Mouse (Mus musculus) adrenal gland, adult 18-20 months (tissue): ENCODE measurements around the gene Ctc1. TPM values are rescaled to one million over a fixed set of nuclear protein-coding genes. Genes with fewer than 3 reads are reported as not detected.
"Not testable (repeated sequence)": the region's sequence is repeated elsewhere in the genome, so short reads cannot be mapped to it uniquely, and the experiment has no call there.

Experiments used
- DNase-seq, 2 experiments: peaks; one replicate each; pipeline ENCODE4 v3.0.0; 2021 to 2022; ENCODE audit warnings: low spot score in 2 of 2
- long read RNA-seq, 2 experiments: library from polyadenylated mRNA; stranded (forward); transcript quantifications; one replicate each; pipeline ENCODE4 v2.0.0; 2021
- total RNA-seq, 2 experiments: library from RNA; stranded (reverse); gene quantifications; 1 replicate in 1 of 2; 2 replicates in 1 of 2; pipeline ENCODE4 v1.2.3; 2021

Ctc1 gene
- 10 to 100 TPM; 20.3 to 28.9 TPM for total RNA-seq
- long read RNA-seq, experiment 1, partial matches to known transcripts: 2 of 7 reads
- long read RNA-seq, experiment 1, other reads (novel, unspliced or antisense): 0 of 7 reads
- long read RNA-seq, experiment 2, partial matches to known transcripts: 7 of 10 reads
- long read RNA-seq, experiment 2, other reads (novel, unspliced or antisense): 3 of 10 reads

- peak; percentile 80 to 86 for DNase-seq
These were observed at the start of gene Ctc1 for GRCm38 (mm10) chr11:69015644-69016441. Ctc1 (plus strand) TSS chr11:69015911.

DNA sequence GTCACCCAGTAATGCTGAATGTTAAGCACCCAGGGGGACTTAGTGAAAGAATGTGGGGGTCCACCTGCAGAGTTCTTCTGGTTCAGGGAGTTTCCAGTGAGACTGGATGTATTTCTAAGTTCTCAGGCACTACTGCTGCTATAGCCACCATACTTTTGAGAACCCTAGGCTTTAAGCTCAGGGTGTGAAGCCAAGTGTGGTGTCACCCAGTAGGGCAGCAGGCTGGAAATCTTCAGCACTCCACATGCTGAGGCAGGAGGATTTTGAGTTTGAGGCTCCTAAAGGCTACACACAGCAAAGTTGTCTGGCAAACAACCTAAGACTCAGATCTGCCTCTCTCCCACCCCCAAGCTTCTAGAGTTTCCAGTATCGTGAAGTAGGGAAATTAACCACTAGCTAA, 49.2 kb upstream of the Ctc1 start:
- no peak for DNase-seq

DNA sequence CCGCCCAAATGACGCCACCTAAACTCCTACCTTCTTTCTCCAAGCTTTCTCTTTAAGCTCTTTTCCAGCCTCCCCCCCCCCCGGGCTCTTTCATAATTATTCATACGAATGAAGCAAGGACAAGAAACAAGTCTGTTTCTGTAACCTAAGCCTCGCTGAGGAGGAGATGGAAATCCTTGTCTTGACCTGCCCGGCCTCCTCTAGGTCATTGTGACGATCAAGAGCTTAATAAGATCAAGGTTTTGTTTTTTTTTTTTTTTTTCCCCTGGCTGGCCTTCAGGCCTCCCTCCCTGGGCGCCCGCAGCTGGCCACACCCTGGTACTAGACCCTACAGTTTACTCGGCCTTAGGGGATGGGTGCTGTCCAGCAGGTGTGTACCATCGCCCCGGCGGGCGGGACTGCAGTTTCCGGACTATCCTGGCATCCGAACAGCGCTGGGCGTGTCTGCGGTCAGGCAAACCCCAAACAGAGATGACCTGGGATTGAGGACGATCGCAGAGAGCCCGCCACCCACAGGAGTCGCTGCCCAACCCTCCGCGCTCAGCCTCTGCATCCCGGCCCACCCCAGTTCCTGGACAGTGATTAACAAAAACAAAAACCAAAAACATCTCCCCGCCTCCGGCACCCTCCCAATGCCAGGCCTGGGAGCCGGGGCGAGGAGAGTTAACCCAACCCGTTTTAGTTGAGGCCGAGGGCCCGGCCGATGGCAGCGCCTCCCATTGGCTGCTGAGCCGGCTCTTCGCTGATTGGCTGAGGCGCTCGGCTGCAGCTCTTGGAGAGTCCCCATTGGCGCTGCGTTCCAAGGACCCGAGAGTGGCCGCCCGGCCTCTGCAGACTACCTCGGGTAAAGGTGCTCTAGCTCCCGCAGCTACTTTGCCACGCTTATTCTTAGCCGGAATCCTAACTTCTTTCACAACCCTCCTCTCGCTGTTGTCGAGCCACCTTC, 48.1 kb upstream of the Ctc1 start, which contains the start of gene Slc25a35:
Slc25a35 (plus strand) TSS at position 795 of the 946 bp plus-strand sequence.
- peak; percentile 85 to 87 for DNase-seq

GRCm38 (mm10) chr11:68968752-68969151, 47.0 kb upstream of the Ctc1 start:
- DNase-seq: no peak

DNA sequence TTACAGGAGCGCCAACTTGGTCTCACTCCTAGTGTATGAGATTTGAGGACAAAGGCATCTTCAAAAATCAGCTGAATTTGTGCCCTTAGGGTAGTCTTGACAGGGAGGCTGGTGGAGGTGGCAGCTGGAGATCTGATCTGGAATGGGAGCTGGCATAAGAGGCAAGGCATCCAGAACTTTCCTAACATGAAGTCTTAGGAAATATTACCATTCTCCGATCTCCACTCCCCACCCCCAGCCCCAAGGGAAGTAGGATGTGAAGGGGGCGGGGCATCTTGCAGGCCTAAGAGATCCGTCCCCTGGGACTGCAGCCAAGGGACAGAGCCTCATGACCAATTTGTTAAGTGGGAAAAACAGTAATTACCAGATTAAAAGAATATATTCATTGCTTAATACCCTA, 45.5 kb upstream of the Ctc1 start:
- DNase-seq: no peak

DNA sequence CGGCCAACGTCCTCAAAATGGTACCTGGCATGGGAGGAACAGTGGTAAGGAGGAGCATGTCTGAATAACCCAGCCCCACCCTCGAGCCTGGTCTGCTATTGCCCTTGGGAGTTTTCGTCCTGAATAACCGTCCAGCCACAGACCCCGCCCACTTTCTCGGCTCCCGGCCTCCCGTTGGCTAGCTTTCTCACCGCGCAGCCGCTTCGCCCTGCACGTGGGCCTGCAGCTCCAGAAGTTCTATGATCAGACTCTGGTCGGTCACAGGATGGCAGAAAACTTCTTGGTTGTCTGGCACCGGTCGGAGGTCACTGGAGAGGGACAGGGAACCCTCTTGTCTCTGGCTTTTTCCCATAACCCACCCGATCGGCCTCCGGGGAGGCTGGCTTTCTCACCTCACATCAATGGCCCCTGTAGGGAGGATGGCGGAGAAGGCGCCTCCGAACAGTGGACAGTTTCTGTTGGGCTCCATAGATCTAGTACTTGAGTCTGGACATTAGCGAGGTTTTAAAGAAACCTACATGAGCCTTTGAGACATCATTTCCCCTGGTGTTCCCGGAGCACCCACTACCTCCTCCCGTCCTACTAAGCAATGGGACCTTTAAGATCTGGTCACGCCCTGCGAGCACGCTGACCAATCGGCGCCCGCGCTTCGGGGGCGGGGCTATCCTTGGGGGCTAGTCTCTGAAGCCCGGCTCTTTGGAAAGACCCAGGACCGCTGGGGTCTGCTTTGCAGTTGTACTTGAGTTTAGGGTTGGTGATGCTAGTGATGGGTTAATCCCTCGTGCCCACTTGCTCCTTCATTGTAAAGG, 42.3 kb upstream of the Ctc1 start:
- peak; percentile 84 to 86 for DNase-seq

- DNase-seq: no peak
These were observed 41.7 kb upstream of the Ctc1 start for GRCm38 (mm10) chr11:68974059-68974450.

- DNase-seq: no peak
These were observed 40.6 kb upstream of the Ctc1 start, which contains the start of gene Rangrf for GRCm38 (mm10) chr11:68975085-68975484. Rangrf (minus strand) TSS chr11:68975185.

- no peak for DNase-seq
These were observed 40.1 kb upstream of the Ctc1 start for GRCm38 (mm10) chr11:68975601-68976000.

- no peak for DNase-seq
These were observed 36.4 kb upstream of the Ctc1 start for GRCm38 (mm10) chr11:68979320-68979733.

- DNase-seq: no peak
These were observed 34.8 kb upstream of the Ctc1 start for GRCm38 (mm10) chr11:68980919-68981318.

DNA sequence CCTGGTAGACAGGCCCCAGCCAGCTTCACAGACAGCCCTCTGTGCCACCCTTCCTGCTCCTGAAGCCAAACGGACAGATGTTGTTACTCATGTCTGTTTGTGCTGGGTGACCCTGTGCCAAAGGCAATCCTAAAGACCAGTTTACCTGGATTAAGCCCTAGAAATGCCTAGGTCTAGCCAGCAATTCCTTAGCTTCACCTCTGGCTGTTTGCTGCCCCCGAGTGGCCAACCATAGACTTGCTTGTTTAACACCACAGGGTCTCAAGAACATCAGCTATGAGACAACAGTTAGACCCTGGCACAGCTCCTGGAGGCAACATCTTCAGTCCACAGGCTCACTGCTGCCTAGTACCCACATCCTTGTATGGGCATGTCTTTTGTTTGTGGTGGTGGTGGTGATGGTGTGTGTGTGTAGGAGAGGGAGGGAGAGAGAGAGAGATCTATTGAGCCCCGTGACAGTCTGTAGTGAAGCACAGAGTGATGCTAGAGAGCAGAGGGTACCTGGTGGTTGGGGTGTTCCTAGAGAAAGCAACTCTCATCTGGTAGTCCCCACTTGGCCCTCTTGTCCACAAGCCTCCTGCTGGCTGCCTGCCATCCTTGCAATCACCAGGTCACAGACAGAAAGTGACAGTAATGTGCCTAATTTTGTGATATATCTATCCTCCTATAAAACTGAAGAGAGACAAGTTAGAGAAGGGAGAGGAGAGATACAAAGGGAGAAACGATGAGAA, 32.9 kb upstream of the Ctc1 start:
- DNase-seq: peak; percentile 69 to 81

DNA sequence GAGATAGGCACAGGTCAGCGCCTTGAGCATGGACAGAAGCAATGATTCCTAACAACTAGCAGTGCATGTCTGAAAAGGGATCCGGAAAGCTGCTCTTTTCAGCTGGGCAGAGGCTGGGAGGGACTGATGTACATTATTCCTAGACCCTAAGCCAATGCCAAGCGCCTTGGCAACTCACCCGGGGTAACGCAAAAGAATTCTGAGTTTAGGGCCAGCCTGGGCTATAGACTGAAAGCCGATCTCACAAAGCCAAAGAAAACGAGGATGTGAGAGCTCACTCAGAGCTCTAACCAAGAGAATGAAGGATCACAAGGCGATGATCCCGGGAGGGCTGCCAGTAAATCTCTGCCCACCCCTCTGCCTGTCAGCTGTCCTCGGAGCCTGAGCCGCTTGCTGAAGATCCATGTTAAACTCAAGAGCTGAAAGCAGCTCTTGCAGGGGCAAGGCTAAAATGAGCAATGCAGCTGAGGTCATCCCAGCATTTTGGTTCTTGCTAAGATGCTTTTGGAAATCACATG, 28.3 kb upstream of the Ctc1 start:
- DNase-seq: no peak

GRCm38 (mm10) chr11:68988341-68988740, 27.4 kb upstream of the Ctc1 start:
- DNase-seq: no peak

- no peak for DNase-seq
These were observed 22.6 kb upstream of the Ctc1 start for GRCm38 (mm10) chr11:68993122-68993521.

DNA sequence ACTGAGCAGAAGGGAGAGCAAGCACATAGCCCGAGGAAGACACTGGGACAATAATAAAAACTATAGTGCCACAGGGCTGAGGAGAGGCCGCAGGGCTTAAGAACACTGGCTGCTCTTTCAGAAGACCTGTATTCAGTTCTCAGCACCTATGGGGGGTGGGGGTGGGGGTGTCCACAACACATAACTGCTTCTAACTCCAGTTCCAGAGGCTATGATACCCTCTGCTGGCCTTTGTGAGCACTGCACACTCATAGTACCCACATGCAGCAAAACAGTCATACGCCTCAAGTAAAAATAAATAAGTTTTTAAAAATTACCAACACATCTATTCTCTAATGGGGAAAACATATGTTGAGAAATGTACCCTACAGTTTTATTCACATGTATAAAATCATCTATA, 21.3 kb upstream of the Ctc1 start:
- no peak for DNase-seq

- DNase-seq: no peak
These were observed 18.6 kb upstream of the Ctc1 start for GRCm38 (mm10) chr11:68997080-68997479.

DNA sequence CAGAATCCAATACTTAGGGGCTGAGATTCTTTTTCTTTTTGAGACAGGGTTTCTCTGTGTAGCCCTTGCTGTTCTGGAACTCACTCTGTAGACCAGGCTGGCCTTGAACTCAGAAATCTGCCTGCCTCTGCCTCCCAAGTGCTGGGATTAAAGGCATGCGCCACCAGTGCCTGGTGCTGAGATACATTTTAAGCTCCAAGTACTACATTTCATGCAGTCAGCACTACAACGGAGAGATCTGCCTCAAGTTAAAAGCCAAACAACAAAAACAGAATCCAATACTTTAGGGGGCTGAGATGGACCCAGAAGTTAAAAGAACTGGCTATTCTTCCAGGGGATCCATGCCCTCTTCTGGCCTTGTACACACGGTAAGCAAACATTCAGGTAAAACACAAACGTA, 12.9 kb upstream of the Ctc1 start:
- not testable (repeated sequence) for DNase-seq

GRCm38 (mm10) chr11:69003592-69003991, 12.1 kb upstream of the Ctc1 start:
- DNase-seq: peak; percentile 35 to 46

DNA sequence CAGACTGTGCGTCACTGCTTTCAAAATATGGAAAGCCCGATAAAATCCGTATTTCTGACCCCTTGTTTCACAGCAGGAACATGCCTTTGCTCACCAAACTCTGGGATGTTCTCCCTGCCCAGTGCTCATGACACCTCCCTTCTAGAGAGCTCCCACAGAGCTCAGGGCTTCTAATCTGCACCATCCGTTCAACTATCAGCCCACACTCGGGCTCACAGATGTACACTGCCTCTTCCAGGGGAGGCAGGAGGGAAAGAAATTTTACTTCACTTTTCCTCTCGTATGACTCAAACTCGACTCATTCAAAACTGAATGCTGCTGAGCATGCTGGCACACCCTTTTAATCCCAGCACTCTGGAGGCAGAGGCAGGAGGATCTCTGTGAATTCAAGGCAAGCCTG, 10.5 kb upstream of the Ctc1 start:
- no peak for DNase-seq
